Mouse (Mus musculus) small intestine, adult 2 months (tissue): ENCODE measurements around the gene Rell1. TPM values are rescaled to one million over a fixed set of nuclear protein-coding genes. Genes with fewer than 3 reads are reported as not detected.

Experiments
- H3K27ac ChIP-seq: fragments of 200-500 bp; 2 replicates; pipeline ENCODE4 v1.5.1; 2012; ENCODE audit warnings: low read depth, low read length, control low read depth, inconsistent platforms; ENCODE audit not compliant: insufficient read depth
- H3K27me3 ChIP-seq: fragments of 200-500 bp; 2 replicates; pipeline ENCODE4 v1.6.1; 2012; ENCODE audit warnings: mild to moderate bottlenecking, moderate library complexity, low read length, inconsistent platforms; ENCODE audit not compliant: control insufficient read depth, insufficient read depth
- H3K36me3 ChIP-seq: fragments of 200-500 bp; 2 replicates; pipeline ENCODE4 v1.6.1; 2012; ENCODE audit warnings: mild to moderate bottlenecking, low read length, control low read depth, inconsistent platforms; ENCODE audit not compliant: control insufficient read depth, insufficient read depth
- H3K4me1 ChIP-seq: fragments of 200-500 bp; 2 replicates; pipeline ENCODE4 v1.6.1; 2012; ENCODE audit warnings: low read length, inconsistent platforms, mixed read lengths; ENCODE audit not compliant: control insufficient read depth, insufficient read depth, insufficient read length
- H3K4me3 ChIP-seq: fragments of 200-500 bp; 2 replicates; pipeline ENCODE4 v1.5.1; 2012; ENCODE audit warnings: low read depth, mild to moderate bottlenecking, control low read depth, inconsistent platforms, low read length, moderate library complexity
- CTCF ChIP-seq: fragments of 200-500 bp; IDR thresholded peaks from 2 replicates; pipeline ENCODE4 v1.5.1; 2012; ENCODE audit warnings: low read depth, mild to moderate bottlenecking, control low read depth, inconsistent platforms, low read length, moderate library complexity, mixed read lengths; ENCODE audit not compliant: insufficient replicate concordance, insufficient read length; ENCODE audit errors: extremely low read depth
- POLR2A ChIP-seq: fragments of 200-500 bp; IDR thresholded peaks from 2 replicates; pipeline ENCODE4 v1.6.1; 2012; ENCODE audit warnings: low read depth, mild to moderate bottlenecking, control low read depth, inconsistent platforms, low read length, moderate library complexity
- whole genome bisulfite sequencing: fragments of 180-500 bp; shearing (Covaris S2); methylation state at CpG from one replicate; pipeline ENCODE4 v1.1.7; 2018; 5-methylcytosine and 5-hydroxymethylcytosine counted together
- polyA plus RNA-seq: library from polyadenylated mRNA; depleted of rRNA; stranded (reverse); fragments of >200 nt; gene quantifications from 2 replicates; pipeline ENCODE4 v1.2.3, GENCODE M21; 2012

Gene Rell1
- polyA plus RNA-seq, 1 experiment = 10.7 TPM

DNA sequence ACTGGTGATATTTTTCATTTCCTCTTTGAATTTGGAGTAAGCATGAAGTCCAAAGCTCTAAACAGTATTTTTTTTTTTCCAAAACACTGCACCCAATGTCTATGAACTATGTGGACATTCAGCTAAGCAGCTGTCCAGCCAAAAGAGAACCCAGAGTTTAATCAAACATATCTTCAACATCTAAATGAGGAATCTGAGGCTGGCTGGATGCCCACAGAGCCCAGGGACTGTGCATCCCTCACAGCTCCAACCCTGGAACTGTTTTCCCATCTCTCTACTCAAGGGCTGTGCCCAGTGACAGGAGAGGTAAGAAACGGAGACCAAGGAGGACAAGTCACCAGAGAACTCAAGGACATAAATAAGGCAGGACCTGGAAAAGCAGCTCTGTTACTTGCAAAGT lies 2.8 kb downstream of the Rell1 start:
- no peaks in the 10 kb centered on the region for H3K36me3 ChIP-seq
- WGBS = 71% methylated on average over 1 of the region's 1 CpGs
- no peak overlapping the region for H3K27ac ChIP-seq
- no peaks in the 10 kb centered on the region for H3K27me3 ChIP-seq
- no peak for TF ChIP-seq CTCF
- no peak overlapping the region for H3K4me3 ChIP-seq
- H3K4me1 ChIP-seq = peaks cover 10% of the 10 kb centered on the region

GRCm38 (mm10) chr5:63964576-63964975 lies 4.1 kb downstream of the Rell1 start:
- peaks cover 6% of the 10 kb centered on the region for H3K4me1 ChIP-seq
- no peaks in the 10 kb centered on the region for H3K36me3 ChIP-seq
- H3K27ac ChIP-seq = peak overlapping the region; percentile 31; the same call in 1 of the 2 replicates
- no peaks in the 10 kb centered on the region for H3K27me3 ChIP-seq
- 30% methylated on average over 8 of the region's 8 CpGs for WGBS
- TF ChIP-seq POLR2A = no peak
- TF ChIP-seq CTCF = no peak
- H3K4me3 ChIP-seq = no peak overlapping the region

- no peak for TF ChIP-seq CTCF
- H3K4me3 ChIP-seq = no peak overlapping the region
- no peaks in the 10 kb centered on the region for H3K27me3 ChIP-seq
- H3K4me1 ChIP-seq = peaks cover 3% of the 10 kb centered on the region
- 0 out of 2 replicates have a peak, but pooled peaks cover 1% of the 10 kb centered on the region for H3K36me3 ChIP-seq
- 85% methylated on average over 10 of the region's 10 CpGs for WGBS
- H3K27ac ChIP-seq = no peak overlapping the region
Observed at GRCm38 (mm10) chr5:63961726-63962125, 7.0 kb downstream of the Rell1 start.

DNA sequence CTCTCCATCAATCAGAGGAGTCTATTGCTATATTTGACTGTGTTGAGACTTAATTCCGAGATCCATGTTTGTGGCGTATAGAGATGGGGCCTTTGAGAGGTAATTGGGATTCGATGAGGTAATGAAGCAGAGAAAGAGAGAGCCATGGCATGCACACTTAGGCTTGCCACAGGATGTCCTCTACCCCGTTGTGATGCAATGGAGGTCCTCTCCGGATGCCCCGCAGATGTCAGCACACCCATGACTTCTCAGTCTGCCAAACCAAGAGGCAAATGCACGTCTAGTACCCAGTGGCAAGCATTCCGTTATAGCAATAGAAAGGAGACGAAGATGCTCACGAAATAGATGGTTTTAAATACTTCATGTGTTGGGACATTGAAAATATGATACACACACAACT lies 8.1 kb downstream of the Rell1 start:
- no peak for TF ChIP-seq CTCF
- no peak for TF ChIP-seq POLR2A
- H3K4me3 ChIP-seq = no peak overlapping the region
- peaks cover 1% of the 10 kb centered on the region for H3K4me1 ChIP-seq
- WGBS = 94% methylated on average over 10 of the region's 10 CpGs
- H3K36me3 ChIP-seq = 0 out of 2 replicates have a peak, but pooled peaks cover 1% of the 10 kb centered on the region
- no peak overlapping the region for H3K27ac ChIP-seq
- no peaks in the 10 kb centered on the region for H3K27me3 ChIP-seq

DNA sequence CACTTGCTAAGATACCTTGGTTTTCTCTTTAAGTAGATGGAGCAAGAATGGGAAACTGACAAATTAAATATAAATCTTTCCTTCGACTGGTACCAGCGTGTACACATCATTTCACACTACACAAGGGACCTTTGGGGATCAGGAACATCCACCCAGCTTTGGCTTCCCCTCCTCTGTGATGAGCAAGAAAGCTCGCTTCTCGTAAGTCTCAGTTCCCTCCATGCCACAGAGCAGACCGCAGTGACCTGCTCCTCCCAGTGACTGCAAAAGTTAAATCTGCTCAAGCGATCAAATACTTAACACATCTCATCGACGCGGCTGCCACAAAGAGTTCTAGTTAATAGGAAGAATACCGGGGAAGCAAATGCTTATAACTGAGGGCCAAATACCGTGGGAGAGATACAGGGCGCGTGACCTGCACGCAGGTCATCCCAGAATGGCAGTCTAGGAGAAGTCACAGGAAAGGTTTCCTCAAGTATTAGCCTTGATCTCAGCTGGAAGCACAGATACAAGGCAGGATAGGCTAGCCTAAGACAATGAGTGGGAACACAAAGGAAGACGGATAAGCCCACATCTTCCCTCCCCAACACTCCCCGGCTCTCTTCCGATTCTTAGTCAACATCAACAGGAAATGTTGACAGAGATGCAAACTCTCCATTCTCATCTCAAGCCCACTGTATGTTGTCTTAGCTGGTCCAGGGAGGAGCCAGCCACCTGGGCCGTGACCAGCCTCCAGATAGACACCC lies 9.6 kb downstream of the Rell1 start:
- Histone ChIP-seq H3K27ac (no peak overlapping the region), H3K27me3 (no peaks in the 10 kb centered on the region), H3K36me3 (0 out of 2 replicates have a peak, but pooled peaks cover 1% of the 10 kb centered on the region), H3K4me3 (no peak overlapping the region), H3K4me1 (no peaks in the 10 kb centered on the region)
- 82% methylated on average over 18 of the region's 18 CpGs for WGBS
- no peak for TF ChIP-seq POLR2A
- TF ChIP-seq CTCF = no peak

DNA sequence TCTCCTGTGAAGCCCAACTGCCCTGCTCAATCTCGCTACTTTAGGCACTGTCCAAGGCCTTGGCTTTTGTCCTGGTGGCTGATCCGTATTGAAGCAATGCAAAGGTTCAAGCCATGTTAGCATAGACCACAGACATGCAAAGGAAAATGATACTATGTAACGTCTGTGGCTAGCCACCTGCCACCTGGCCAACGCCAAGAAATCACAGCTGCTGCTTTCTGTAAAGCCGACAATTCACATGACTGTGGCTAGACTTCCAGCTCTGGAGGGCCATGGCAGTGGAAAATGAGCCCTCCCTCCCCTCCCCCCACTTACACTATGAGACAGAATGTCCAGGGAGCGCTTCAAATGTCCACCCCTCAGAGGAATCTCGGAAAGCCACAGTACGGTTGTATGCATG lies 11.1 kb downstream of the Rell1 start:
- H3K36me3 ChIP-seq = 0 out of 2 replicates have a peak, but pooled peaks cover 1% of the 10 kb centered on the region
- 68% methylated on average over 8 of the region's 8 CpGs for WGBS
- no peak overlapping the region for H3K27ac ChIP-seq
- H3K27me3 ChIP-seq = no peaks in the 10 kb centered on the region
- TF ChIP-seq CTCF (no peak), POLR2A (no peak)
- H3K4me1 ChIP-seq = no peaks in the 10 kb centered on the region
- no peak overlapping the region for H3K4me3 ChIP-seq

DNA sequence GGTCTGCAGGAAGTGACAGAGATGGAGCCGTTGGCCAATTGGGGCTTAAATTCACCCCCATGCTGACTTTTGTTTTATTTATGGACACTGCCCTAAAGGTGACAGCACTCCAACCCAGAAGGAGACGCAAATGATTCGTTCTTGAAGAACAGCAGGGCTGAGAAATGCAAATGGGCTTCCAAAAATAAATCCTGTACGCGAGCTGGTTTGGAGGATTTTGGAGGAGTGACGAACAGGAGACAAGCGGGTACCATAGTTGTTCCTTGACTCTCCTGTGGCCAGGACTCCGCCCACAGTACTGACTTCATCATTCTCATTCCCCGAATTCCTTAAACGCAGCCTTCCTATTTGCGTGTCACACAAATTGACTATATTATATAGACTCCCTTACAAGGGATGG lies 12.3 kb downstream of the Rell1 start:
- WGBS = 92% methylated on average over 11 of the region's 11 CpGs
- Histone ChIP-seq H3K27ac (no peak overlapping the region), H3K4me1 (no peaks in the 10 kb centered on the region), H3K27me3 (no peaks in the 10 kb centered on the region), H3K4me3 (no peak overlapping the region), H3K36me3 (0 out of 2 replicates have a peak, but pooled peaks cover 1% of the 10 kb centered on the region)
- TF ChIP-seq POLR2A (no peak), CTCF (no peak)
